In the genomic region with DNA sequence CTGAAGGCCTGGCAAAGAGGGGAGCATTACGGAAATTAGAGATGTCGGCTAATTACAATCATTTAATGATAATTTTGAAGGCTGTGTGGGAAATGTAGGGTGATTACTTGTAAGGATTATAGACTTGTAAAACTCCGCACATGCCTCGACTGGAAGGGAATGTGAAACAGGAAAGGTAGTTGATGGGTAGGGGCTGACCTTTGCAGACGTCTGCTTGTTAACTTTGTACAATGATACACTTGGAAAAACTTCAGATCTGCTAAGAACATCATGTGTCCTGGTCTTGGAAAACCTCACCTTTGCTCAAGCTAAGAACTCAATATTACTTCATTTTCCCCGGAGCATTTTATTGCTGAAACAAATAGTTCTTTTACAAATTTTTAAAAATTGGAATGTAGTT, we compare ENCODE assay signal across 29 mouse cellular contexts.
"Had no signal": no experiment of that assay in that cellular context is flagged by ENCODE, and none has a peak within 500 bp of the region (broad histone marks: within the 10 kb centered on the region; RNA-seq: fewer than 3 reads in every experiment).

No protein-coding gene starts in this region.

- H3K4me3 ChIP-seq: heart, embryonic 12.5 days; heart, embryonic 13.5 days; heart, embryonic 15.5 days; hindbrain, embryonic 10.5 days; hindbrain, embryonic 12.5 days; hindbrain, embryonic 13.5 days; hindbrain, embryonic 15.5 days; intestine, embryonic 15.5 days; kidney, embryonic 15.5 days; layer of hippocampus, adult 2 months; left cerebral cortex, adult 2 months had no signal

- DNase-seq: heart, postnatal 10 days; heart, postnatal 14 days; heart, postnatal 36 days; heart, postnatal 4 days; kidney, adult 11 months; kidney, adult 2 months; kidney, adult 8-10 months; kidney, adult 9 months; kidney, postnatal 10 days; kidney, postnatal 14 days; kidney, postnatal 25 days; kidney, postnatal 36 days; kidney, postnatal 4 days; layer of hippocampus, adult 9-11 months; layer of hippocampus, postnatal 36 days had no signal

- H3K4me1 ChIP-seq: heart, embryonic 13.5 days; heart, embryonic 15.5 days; hindbrain, embryonic 12.5 days; hindbrain, embryonic 13.5 days; intestine, embryonic 15.5 days had no signal

- H3K27ac ChIP-seq: heart, embryonic 13.5 days; heart, embryonic 15.5 days; hindbrain, embryonic 12.5 days; hindbrain, embryonic 13.5 days; hindbrain, embryonic 14.5 days; hindbrain, embryonic 15.5 days; hindbrain, postnatal 0 days; intestine, embryonic 15.5 days; kidney, embryonic 15.5 days; kidney, postnatal 0 days; layer of hippocampus, adult 2 months; left cerebral cortex, adult 2 months had no signal
